Mouse (Mus musculus) embryonic facial prominence, embryonic 14.5 days (tissue): Measurements from ENCODE around the gene Gm1140. TPM values are rescaled to one million over a fixed set of nuclear protein-coding genes. Genes with fewer than 3 reads are reported as not detected.
"Not testable (repeated sequence)": the region's sequence is repeated elsewhere in the genome, so short reads cannot be mapped to it uniquely, and the experiment has no call there.

ENCODE experiments used
- ATAC-seq: fragments of 200-750 bp; cut with Nextera tagmentation; 2 replicates; pipeline ENCODE4 v1.8.0; 2017; ENCODE audit warnings: low read depth, moderate number of reproducible peaks, moderate TSS enrichment
- DNase-seq: peaks from one replicate; pipeline ENCODE4 v3.0.0-alpha.2; 2015; ENCODE audit warnings: low spot score
- H3K27ac ChIP-seq: fragments of 300-500 bp; sonication (generic); replicated peaks from 2 replicates; pipeline ENCODE4 v1.5.1; 2014; ENCODE audit warnings: low read depth, mild to moderate bottlenecking, low read length, moderate library complexity
- H3K27me3 ChIP-seq: fragments of 300-500 bp; sonication (generic); replicated peaks from 2 replicates; pipeline ENCODE4 v1.6.1; 2014; ENCODE audit warnings: low read length; ENCODE audit not compliant: control insufficient read depth, insufficient read depth
- H3K36me3 ChIP-seq: fragments of 300-500 bp; sonication (generic); 2 replicates; pipeline ENCODE4 v1.6.1; 2014; ENCODE audit warnings: low read length, mixed read lengths; ENCODE audit not compliant: control insufficient read depth, insufficient read depth
- H3K4me1 ChIP-seq: fragments of 300-500 bp; sonication (generic); 2 replicates; pipeline ENCODE4 v1.6.1; 2014; ENCODE audit warnings: antibody characterized with exemption, low read length; ENCODE audit not compliant: control insufficient read depth, insufficient read depth
- H3K4me2 ChIP-seq: fragments of 300-500 bp; sonication (generic); 2 replicates; pipeline ENCODE4 v1.6.1; 2014; ENCODE audit warnings: low read depth, mild to moderate bottlenecking, low read length, moderate library complexity, mixed read lengths
- H3K4me3 ChIP-seq: fragments of 300-500 bp; sonication (generic); 2 replicates; pipeline ENCODE4 v1.5.1; 2014; ENCODE audit warnings: low read depth, mild to moderate bottlenecking, low read length
- H3K9ac ChIP-seq: fragments of 300-500 bp; sonication (generic); 2 replicates; pipeline ENCODE4 v1.6.1; 2014; ENCODE audit warnings: low read depth, mild to moderate bottlenecking, low read length, moderate library complexity, mixed read lengths
- H3K9me3 ChIP-seq: fragments of 300-500 bp; sonication (generic); 2 replicates; pipeline ENCODE4 v1.6.1; 2016; ENCODE audit warnings: low read length; ENCODE audit not compliant: control insufficient read depth
- WGBS: fragments of 180-500 bp; shearing (Covaris S2); extraction: QIAGEN DNeasy Blood & Tissue Kit; methylation state at CpG from one replicate; pipeline ENCODE4 v1.1.7; 2014; 5-methylcytosine and 5-hydroxymethylcytosine counted together
- polyA plus RNA-seq: library from polyadenylated mRNA; unstranded; fragments of >200 nt; fragmentation: Nextera tagmentation; extraction: Ambion mirVana; gene quantifications from 2 replicates; pipeline ENCODE4 v1.2.1, GENCODE M21; 2014

The Gm1140 gene
- not detected in 2 replicates for polyA plus RNA-seq

DNA sequence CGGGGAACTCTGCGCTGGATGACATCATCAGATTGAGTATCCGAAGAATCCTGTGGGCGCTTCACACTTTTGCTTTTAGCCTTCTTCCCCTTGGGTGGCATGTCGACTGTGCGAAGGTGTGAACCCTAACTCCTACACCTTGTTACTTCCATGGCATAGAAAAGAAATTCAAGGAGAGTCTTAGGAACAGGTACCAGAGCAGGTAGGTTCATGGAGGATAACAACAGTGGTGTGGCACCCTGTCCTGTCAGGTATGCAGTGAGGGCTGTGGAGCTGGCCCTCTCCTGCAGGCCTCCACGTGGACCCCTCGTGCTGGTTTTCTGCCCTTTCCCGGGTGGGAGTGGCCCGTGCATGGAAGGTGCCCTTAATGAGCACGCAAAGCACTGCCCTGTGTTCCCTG lies at the start of gene Gm1140:
Gene Gm1140 (minus strand): TSS at position 101 of the 400 bp plus-strand sequence.
- WGBS, result 63% methylated on average over 2 of the region's 11 CpGs
- H3K36me3 ChIP-seq, H3K4me1 ChIP-seq, H3K4me2 ChIP-seq, H3K9ac ChIP-seq, H3K27ac ChIP-seq, H3K27me3 ChIP-seq, ATAC-seq, H3K4me3 ChIP-seq, H3K9me3 ChIP-seq, DNase-seq: not testable (repeated sequence)

DNA sequence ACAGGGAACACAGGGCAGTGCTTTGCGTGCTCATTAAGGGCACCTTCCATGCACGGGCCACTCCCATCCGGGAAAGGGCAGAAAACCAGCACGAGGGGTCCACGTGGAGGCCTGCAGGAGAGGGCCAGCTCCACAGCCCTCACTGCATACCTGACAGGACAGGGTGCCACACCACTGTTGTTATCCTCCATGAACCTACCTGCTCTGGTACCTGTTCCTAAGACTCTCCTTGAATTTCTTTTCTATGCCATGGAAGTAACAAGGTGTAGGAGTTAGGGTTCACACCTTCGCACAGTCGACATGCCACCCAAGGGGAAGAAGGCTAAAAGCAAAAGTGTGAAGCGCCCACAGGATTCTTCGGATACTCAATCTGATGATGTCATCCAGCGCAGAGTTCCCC lies 2.0 kb upstream of the Gm1140 start, which contains the start of gene Gm14692:
Gene Gm14692 (plus strand): TSS at position 301 of the 400 bp plus-strand sequence.
- not testable (repeated sequence) for H3K27me3 ChIP-seq, H3K4me1 ChIP-seq, ATAC-seq, H3K4me3 ChIP-seq, H3K36me3 ChIP-seq, H3K4me2 ChIP-seq, H3K9ac ChIP-seq, H3K27ac ChIP-seq, DNase-seq, H3K9me3 ChIP-seq
- WGBS, result no CpG with 5 or more reads among the region's 10 CpGs

Other genes starting within 250 kb of the Gm1140 start
- gene Gm14692, start 2.1 kb upstream of the Gm1140 start, polyA plus RNA-seq, result not detected in 2 replicates
- not detected in 2 replicates for gene 4933436I01Rik, start 227.9 kb upstream of the Gm1140 start, polyA plus RNA-seq